Mouse (Mus musculus): ENCODE results near the gene Fen1.
"Not testable (repeated sequence)": the region's sequence is repeated elsewhere in the genome, so short reads cannot be mapped to it uniquely, and the experiment has no call there.

Gene Fen1

GRCm38 (mm10) chr19:10176477-10176876 lies 27.5 kb downstream of the Fen1 start:
- DNase-seq, result no peak

GRCm38 (mm10) chr19:10174956-10175355 lies 29.0 kb downstream of the Fen1 start:
- DNase-seq, result no peak

GRCm38 (mm10) chr19:10173844-10174539 lies 30.0 kb downstream of the Fen1 start:
- no peak for DNase-seq

- DNase-seq, result no peak
Measured at GRCm38 (mm10) chr19:10173116-10173718, 30.8 kb downstream of the Fen1 start.

GRCm38 (mm10) chr19:10171846-10172245 lies 32.1 kb downstream of the Fen1 start:
- no peak for DNase-seq

- DNase-seq, result no peak
Measured at GRCm38 (mm10) chr19:10171359-10171758, 32.6 kb downstream of the Fen1 start.

- no peak for DNase-seq
Measured at GRCm38 (mm10) chr19:10170466-10170865, 33.5 kb downstream of the Fen1 start.

GRCm38 (mm10) chr19:10169692-10170330 lies 34.2 kb downstream of the Fen1 start:
- not testable (repeated sequence) for DNase-seq

- no peak for DNase-seq
Measured at GRCm38 (mm10) chr19:10169179-10169578, 34.8 kb downstream of the Fen1 start.

- no peak for DNase-seq
Measured at GRCm38 (mm10) chr19:10168441-10168840, 35.5 kb downstream of the Fen1 start.

GRCm38 (mm10) chr19:10167951-10168350 lies 36.0 kb downstream of the Fen1 start:
- no peak for DNase-seq

GRCm38 (mm10) chr19:10167112-10167511 lies 36.9 kb downstream of the Fen1 start:
- DNase-seq, result no peak

- not testable (repeated sequence) for DNase-seq
Measured at GRCm38 (mm10) chr19:10165928-10166327, 38.0 kb downstream of the Fen1 start.

GRCm38 (mm10) chr19:10163896-10164295 lies 40.1 kb downstream of the Fen1 start:
- no peak for DNase-seq

- DNase-seq, result no peak
Measured at GRCm38 (mm10) chr19:10157725-10158124, 46.2 kb downstream of the Fen1 start.

GRCm38 (mm10) chr19:10149189-10149588 lies 54.8 kb downstream of the Fen1 start:
- DNase-seq, result no peak
